Mouse (Mus musculus) erythroblast, embryonic 14.5 days (primary cell): ENCODE measurements at regions not wholly inside any gene's neighbourhood (a gene's known extent, or its start where the extent isn't known, plus 50 kb on each side); places are given as distances from the start of the nearest gene placed in this dataset.

Experiments used
- GATA1 ChIP-seq: IDR thresholded peaks from 2 replicates; pipeline ENCODE4 v1.6.1; 2012; ENCODE audit warnings: low read length, inconsistent platforms, mixed read lengths
- TAL1 ChIP-seq: IDR thresholded peaks from 3 replicates; pipeline ENCODE4 v1.6.1; 2012; ENCODE audit warnings: low read length, inconsistent platforms, mixed read lengths

GRCm38 (mm10) chr6:31159935-31160670, 201.2 kb upstream of the Klf14 start:
- TF ChIP-seq GATA1 (no peak), TAL1 (no peak)
